Mouse (Mus musculus) spleen, embryonic (tissue): ENCODE results near the gene Dnah6.

ENCODE experiments used
- CTCF ChIA-PET: fragments of 350-600 bp; sonication (Branson Sonifier 250); formaldehyde crosslinking; loops from one replicate; lab custom pipeline; 2022; lab: Charles Lee

Dnah6 gene

GRCm38 (mm10) chr6:73228881-73229280 lies 7.4 kb upstream of the Dnah6 start:
- CTCF ChIA-PET: no interaction called here

DNA sequence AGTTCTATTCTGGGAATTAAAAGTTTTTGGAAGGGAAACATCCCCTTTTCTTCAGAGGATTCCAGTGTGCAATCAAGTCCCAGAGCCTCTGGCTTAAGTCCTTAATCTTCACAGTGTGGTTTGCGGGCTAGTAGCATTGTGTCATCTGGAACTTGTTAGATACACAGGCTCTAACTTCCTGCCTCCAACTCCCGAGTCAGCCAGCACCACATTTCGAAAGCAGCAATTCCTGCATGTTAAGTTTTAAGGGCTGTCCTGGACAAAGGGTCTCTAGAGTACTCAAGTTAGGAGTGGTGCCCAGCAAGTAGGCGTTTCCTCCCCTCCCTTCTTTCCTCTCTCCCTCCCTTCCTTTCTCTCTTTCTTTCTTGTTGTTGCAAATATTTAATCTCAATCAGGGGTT lies 7.0 kb upstream of the Dnah6 start:
- CTCF ChIA-PET: no interaction called here

DNA sequence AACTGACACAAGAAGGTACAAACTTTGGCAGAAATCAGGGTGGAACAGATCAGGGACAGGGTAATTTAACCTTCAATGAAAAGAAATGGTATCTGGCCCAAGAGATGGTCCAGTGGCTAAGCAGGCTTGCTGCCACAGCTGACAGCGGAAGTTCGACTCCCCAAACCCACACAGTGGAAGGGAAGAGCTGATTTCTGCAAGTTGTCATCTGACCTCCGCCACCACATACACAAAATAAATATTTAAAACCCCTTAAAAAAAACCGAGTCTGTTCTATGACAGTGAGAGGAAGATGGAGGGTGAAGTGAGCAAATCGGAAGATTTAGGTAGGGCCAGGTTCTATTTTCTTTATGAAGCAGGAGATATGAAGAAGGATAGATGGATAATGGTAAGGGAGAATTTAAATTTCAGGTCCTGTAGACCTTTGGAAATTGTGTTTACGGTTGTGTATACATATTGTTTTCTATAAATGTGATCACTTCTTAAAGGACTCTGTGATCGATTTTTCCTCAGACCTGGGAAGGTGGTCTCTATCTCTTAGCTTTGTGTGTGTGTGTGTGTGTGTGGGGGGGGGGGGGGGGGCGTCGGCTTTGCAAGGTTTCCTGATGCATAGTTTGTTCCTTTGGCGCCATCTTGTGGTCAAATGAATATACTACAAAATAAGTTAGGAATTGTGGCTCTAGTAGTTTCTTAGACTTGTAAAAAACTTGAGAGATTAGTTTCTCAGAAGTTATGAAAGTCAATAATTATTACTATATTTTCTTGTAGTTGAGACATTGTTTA lies 6.1 kb upstream of the Dnah6 start:
- CTCF ChIA-PET: interaction anchor here (0.6 to 0.7 kb wide), 3 partner anchors 28 to 1660 kb away, joined by 3 to 4 read pairs (median 3); no protein-coding TSS in a partner anchor

DNA sequence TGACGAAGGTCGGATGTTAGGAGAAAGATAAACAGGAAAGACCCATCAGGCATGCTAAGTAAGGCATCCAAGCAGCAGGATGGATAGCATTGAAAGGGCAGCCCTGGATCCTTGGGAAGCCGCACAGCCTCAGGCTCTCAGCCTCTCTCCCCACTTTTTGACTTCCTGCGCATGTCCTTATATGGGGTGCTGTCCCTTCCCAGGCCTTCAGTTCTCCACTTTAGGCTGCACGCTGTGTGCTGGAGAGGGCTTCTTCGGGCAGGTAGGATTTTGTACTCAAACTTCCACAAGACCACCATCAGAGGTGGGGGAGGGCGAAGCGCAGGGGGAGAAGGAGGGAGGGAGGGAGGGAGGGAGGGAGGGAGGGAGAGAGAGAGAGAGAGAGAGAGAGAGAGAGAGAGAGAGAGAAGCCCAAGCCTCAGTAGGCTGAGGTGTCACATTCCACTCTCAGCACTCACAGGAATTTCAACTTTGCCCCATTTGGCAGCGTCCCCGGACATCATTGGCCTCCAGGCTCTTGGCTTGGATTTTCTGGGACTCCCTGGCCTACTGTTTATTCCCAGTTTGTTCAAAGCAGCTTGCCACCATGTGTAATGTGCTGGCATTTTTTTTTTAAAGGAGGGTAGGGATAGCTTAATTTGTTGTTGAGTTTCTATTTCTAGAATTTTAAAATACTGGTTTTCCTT lies 1.5 kb upstream of the Dnah6 start:
- CTCF ChIA-PET: no interaction called here

DNA sequence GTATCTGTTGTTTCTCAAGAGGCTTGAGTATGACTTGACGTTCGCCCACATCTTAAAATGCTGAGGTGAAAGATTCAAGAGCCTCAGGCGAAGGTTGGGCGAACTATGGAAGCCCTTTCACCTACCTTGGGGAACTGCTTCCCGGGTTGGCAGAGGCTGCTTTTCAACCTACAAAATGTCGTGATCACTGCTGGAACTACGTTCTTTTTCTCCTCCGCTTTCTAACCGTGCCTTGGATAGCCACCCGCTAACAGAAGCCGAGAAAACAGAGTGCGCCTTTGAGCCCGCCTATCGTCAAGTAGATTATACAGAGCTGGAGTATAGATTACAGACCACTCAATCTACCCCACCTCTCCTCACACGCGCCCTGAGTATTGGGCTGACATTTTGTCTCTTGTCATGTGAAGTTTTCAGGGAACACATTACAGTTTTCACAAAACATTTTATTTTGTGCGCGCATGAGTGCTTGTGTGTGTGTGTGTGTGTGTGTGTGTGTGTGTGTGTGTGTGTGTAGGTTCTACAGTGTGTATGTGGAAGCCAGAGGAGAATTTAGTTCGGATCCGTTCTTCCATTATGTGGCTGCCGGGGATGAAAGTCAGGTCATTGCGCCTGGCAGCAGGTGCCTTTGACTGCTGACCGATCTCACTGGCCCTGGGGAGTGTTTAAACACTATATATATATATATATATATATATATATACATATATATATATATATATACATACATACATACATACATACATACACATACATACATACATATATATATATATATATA lies 696 bp upstream of the Dnah6 start:
- CTCF ChIA-PET: no interaction called here

GRCm38 (mm10) chr6:73211602-73212001 lies 9.8 kb downstream of the Dnah6 start:
- CTCF ChIA-PET: interaction anchor here (0.6 kb wide), 1 partner anchor 50 kb away, joined by 3 read pairs; no protein-coding TSS in a partner anchor

DNA sequence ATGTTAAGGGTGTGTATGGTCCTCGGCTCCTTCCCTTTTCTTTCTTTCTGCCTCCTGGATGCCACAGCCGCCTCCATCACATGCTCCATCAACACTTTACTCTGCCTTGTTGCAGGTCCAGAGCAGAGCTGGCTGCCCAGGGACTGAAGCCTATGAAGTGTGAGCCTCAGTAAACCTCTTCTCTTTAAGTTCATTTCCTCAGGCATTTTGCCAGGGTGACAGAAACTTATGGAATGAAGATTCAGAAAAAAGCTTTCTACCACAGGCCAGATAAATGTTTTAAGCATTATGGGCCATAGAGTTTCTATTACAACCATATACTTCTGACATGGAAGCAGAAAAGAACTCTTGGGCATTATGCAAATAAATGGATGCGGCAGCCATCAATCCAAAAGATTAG lies 10.4 kb downstream of the Dnah6 start:
- CTCF ChIA-PET: no interaction called here

DNA sequence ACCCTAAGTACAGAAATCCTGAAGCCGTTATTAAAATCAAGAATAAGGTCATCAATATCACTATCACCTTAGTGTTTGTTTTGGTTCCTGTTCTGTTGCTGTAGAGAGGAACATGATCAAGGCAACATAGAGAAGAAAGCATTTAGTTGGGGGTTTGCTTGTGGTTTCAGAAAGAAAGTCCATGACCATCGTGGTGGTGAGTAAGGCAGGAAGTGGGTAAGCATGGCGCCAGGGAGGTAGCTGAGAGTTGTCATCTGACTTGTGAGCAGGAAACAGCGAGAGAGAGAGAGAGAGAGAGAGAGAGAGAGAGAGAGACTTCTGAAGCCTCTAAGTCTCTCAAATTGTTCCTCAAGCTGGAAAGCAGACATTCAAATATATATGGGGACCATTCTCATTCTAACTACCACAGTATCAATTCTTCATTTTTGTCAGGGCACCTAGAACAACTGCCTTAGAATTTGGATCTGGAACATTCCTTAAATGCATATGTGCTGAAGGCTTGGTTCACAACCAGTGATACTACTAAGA lies 10.9 kb downstream of the Dnah6 start:
- CTCF ChIA-PET: no interaction called here

GRCm38 (mm10) chr6:73209598-73209997 lies 11.9 kb downstream of the Dnah6 start:
- CTCF ChIA-PET: no interaction called here

DNA sequence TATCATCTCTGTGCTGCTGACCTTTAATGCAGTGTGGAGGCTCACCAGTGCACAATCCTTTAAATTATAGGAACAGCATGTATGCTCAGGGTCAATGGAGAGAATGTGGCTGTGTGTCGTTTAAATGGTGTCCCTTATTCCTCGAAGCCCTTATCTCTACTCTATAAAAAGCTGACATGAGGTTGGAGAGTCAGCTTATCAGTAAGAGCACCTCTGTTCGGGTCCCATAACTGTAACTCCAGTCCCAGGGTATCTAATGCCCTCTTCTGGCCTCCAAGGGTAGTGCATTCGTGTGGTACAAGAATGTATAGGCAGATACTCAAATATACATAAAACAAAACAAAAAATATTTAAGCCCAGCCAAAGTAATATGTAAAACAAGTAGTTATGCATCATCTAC lies 16.5 kb downstream of the Dnah6 start:
- CTCF ChIA-PET: no interaction called here

- CTCF ChIA-PET: no interaction called here
Observed at GRCm38 (mm10) chr6:73203724-73204123, 17.7 kb downstream of the Dnah6 start.

DNA sequence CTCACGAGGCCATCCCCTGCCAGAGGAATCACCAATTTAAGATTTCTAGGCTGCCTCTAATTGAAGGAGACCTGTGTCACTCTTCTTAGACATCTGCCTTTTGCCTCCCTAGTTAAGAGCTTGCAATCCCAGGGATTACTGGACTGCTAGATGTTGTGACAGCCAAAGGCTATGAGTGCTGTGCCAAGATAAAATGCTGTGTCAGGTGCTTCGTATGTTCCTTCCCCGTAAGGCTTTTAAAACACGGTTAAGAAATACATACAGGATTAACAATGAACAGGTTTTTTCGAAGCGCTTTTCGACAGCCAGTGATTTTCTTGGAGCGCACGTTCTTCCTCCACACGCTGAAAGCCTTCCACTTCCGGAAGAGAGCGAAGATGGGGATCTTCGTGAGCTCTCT lies 26.2 kb downstream of the Dnah6 start:
- CTCF ChIA-PET: no interaction called here

DNA sequence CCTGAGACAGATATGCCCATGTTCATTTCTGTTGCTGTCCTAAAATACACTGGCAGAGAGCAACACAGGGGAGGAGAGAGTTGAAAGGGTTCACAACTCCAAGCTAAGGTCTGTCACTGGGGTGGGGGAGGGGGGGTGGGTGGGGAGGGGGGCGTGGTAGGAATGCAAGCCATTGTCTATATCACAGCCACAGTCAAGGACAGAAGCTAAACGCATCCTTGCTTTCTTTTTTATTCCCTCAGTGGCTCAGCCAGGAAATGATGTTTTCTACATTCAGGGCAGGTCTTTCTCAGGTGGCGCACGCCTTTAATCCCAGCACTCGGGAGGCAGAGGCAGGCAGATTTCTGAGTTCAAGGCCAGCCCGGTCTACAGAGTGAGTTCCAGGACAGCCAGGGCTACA lies 30.7 kb downstream of the Dnah6 start:
- CTCF ChIA-PET: no interaction called here

- CTCF ChIA-PET: no interaction called here
Observed at GRCm38 (mm10) chr6:73184276-73184675, 37.2 kb downstream of the Dnah6 start.

DNA sequence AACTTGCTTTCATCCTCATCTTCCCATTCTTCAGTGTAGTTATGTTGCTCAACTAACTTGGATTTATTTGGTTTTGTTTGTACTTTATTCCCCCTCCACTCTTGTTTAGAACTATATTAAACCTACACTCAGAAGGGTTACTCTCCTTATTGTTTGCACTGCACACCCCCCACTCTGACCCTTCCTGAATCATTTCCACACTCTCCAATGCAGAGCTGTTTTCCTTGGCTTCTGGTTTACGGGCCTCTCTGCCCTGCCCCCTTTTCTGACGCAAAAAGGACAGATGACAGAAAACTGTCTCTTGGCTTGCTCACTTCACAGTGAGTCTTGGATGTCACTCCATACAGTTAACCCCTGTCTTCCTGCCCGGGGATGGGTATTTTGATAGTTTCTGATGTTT lies 38.5 kb downstream of the Dnah6 start:
- CTCF ChIA-PET: no interaction called here

DNA sequence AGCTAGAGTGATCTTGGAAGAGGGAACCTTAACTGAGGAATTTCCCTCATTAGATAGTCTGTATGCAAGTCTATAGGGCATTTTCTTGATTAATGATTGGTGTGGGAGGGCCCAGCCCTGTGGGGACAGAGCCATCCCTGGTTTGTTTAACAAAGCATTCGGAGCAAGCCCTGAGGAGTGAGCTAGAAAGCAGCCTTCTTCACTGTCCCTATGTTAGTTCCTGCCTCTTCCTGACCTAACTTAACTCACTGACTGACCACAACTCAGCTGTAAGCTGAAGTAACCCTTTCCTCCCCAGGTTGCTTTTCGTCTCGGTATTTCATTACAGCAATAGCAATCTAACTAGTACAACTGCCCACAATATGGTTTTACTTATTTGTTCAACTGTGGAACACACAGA lies 39.0 kb downstream of the Dnah6 start:
- CTCF ChIA-PET: interaction anchor here (0.6 kb wide), 1 partner anchor 321 kb away, joined by 5 read pairs; no protein-coding TSS in a partner anchor

- CTCF ChIA-PET: interaction anchor here (0.6 kb wide), 2 partner anchors 321 to 401 kb away, joined by 3 to 5 read pairs; no protein-coding TSS in a partner anchor
Observed at GRCm38 (mm10) chr6:73182006-73182405, 39.4 kb downstream of the Dnah6 start.

GRCm38 (mm10) chr6:73175156-73175555 lies 46.3 kb downstream of the Dnah6 start:
- CTCF ChIA-PET: no interaction called here

DNA sequence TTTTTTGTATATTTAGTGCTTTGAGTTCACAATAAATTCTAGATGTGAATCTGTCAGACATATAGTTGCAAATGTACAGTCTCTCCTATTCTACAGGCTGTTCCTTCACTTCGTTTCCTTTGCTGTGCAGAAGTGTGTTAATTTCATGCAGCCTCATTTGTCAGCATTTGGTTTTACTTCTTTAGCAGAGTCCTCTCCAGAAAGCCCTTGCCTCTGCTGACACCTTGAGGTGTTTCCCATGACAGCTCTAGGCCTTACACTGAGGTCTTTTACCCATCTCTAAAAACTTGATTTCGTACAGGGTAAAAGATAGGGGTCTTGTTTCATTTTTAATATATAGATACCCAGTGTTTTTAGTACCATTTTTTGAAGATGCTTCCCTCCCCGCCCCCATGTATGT lies 54.2 kb downstream of the Dnah6 start:
- CTCF ChIA-PET: no interaction called here

DNA sequence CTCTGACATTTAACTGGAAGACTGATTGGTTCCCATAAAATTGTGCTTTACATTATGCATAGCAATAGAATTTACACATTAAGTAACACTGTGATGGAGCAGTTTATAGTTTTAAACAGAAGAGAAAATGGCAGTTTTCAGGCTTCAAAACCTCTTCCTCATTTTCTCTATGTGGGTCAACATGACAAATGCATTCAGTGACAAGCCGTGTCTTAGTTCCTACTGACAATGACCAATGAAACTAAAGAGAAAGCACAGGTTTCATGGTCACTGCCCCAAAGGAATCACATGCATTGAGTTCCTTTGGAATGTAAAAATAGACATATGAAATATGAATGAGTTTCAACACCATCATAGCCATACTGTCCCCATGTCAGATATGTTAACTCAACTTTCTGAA lies 58.5 kb downstream of the Dnah6 start:
- CTCF ChIA-PET: no interaction called here

- CTCF ChIA-PET: interaction anchor here (0.5 kb wide), 1 partner anchor 51 kb away, joined by 3 read pairs; no protein-coding TSS in a partner anchor
Observed at GRCm38 (mm10) chr6:73161338-73161737, 60.1 kb downstream of the Dnah6 start.

DNA sequence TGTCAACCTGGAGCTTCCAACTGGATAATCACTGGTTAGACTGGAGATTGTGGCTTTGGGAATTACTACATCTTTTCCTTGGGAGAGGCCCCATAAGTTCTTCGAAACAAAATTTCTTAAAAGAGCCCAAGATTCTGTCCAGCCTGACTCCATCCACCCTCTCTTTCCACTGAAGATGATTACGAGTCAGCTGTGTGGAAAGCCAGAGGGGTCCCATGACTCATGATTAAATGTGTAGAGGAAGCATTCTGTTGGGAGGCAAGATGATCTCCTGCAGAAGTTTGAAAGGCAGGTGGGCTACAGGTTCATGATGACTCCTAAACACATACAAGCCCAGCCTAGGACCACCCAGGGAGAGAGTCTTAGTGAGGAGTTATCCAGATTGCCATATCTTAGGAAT lies 66.0 kb downstream of the Dnah6 start:
- CTCF ChIA-PET: no interaction called here
